Mouse (Mus musculus): ENCODE measurements around the gene Tas1r3.

DNA sequence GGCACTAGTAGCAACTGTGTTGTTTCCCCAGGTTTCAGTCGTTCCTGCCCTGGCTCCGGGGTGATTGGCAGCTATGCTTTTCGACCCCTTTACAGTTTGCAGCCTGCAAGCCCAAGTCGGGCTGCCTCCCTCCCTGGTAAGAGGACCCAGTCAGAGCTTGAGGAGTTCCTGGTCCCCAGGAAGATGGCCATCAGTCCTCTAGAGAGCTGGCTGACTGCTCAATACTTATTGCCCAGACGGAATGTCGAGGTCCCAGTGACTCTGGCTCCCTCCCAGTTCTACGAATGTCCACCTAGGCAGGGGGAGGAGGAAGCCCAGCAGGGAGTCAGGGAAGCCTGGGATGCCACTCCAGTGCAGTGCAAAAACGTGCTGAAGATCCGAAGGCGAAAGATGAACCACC lies 30.8 kb downstream of the Tas1r3 start:
- TF ChIP-seq CTCF (IDR thresholded peaks at IDR 0.05 in 2 of 3, conservative IDR thresholded peaks at IDR 0.05 in 1 of 3; ENCODE audit: control insufficient read depth in 1 of 3, insufficient read depth in 1 of 3, low read depth in 2 of 3, low read length in 3 of 3, poor library complexity in 1 of 3, severe bottlenecking in 1 of 3): no peak
- 0 out of 4 replicates have a peak, but pooled peaks of 1 of the 2 experiments have one; percentile 4 for TF ChIP-seq POLR2A (IDR thresholded peaks at IDR 0.05; ENCODE audit: control insufficient read depth in 1 of 2, insufficient read depth in 1 of 2, low read depth in 1 of 2, low read length in 2 of 2, poor library complexity in 1 of 2)
- no peak for TF ChIP-seq SIN3A (IDR thresholded peaks at IDR 0.05; ENCODE audit: low read length)
- TF ChIP-seq UBTF (IDR thresholded peaks at IDR 0.05; ENCODE audit: borderline replicate concordance, insufficient read depth, low read depth, low read length): no peak
- no peak for TF ChIP-seq GATA1 (IDR thresholded peaks at IDR 0.05; ENCODE audit: low read depth, low read length)
- no peak for TF ChIP-seq RAD21 (IDR thresholded peaks at IDR 0.05; ENCODE audit: low read depth, low read length)
- no peak for TF ChIP-seq EP300 (IDR thresholded peaks at IDR 0.05; ENCODE audit: low read depth in 1 of 2, low read length in 2 of 2)
- TF ChIP-seq TBP (IDR thresholded peaks at IDR 0.05; ENCODE audit: low read depth, low read length): no peak
- TF ChIP-seq JUND (IDR thresholded peaks at IDR 0.05; ENCODE audit: low read depth, low read length): no peak
- no peak for TF ChIP-seq HCFC1 (IDR thresholded peaks at IDR 0.05; ENCODE audit: low read depth, low read length)
- no peak for TF ChIP-seq ZMIZ1 (IDR thresholded peaks at IDR 0.05; ENCODE audit: low read depth, low read length)

All from MEL (cell line).